Mouse (Mus musculus): ENCODE data around the gene C2cd3. TPM values are rescaled to one million over a fixed set of nuclear protein-coding genes. Genes with fewer than 3 reads are reported as not detected.

Gene C2cd3
- polyA plus RNA-seq, 1 experiment from 2014 or later: 22.9 TPM

GRCm38 (mm10) chr7:100429102-100429501 lies 57.1 kb downstream of the C2cd3 start:
- Histone ChIP-seq H3K27me3 (ENCODE audit: insufficient read depth, poor library complexity, severe bottlenecking) (no peaks in the 10 kb centered on the region), H3K4me1 (0 out of 2 replicates have a peak, but pooled peaks cover 5% of the 10 kb centered on the region), H3K36me3 (peaks cover 87% of the 10 kb centered on the region), H3K27ac (no peak overlapping the region), H3K9me3 (no peaks in the 10 kb centered on the region), H3K4me3 (no peak overlapping the region)
- DNase-seq (ENCODE audit: low spot score): no peak
- 57% methylated on average over 3 of the region's 3 CpGs for whole genome bisulfite sequencing

GRCm38 (mm10) chr7:100429911-100430310 lies 57.9 kb downstream of the C2cd3 start:
- 89% methylated on average over 11 of the region's 11 CpGs for WGBS
- H3K27ac ChIP-seq: no peak overlapping the region
- DNase-seq (ENCODE audit: low spot score): no peak
- H3K27me3 ChIP-seq (ENCODE audit: insufficient read depth, poor library complexity, severe bottlenecking): no peaks in the 10 kb centered on the region
- no peak overlapping the region for H3K4me3 ChIP-seq
- H3K36me3 ChIP-seq: peaks cover 79% of the 10 kb centered on the region
- no peaks in the 10 kb centered on the region for H3K9me3 ChIP-seq
- H3K4me1 ChIP-seq: 0 out of 2 replicates have a peak, but pooled peaks cover 5% of the 10 kb centered on the region

- no peaks in the 10 kb centered on the region for H3K9me3 ChIP-seq
- no peak for DNase-seq (ENCODE audit: low spot score)
- 0 out of 2 replicates have a peak, but pooled peaks cover 5% of the 10 kb centered on the region for H3K4me1 ChIP-seq
- no peak overlapping the region for H3K27ac ChIP-seq
- peaks cover 76% of the 10 kb centered on the region for H3K36me3 ChIP-seq
- 77% methylated on average over 5 of the region's 5 CpGs for WGBS
- H3K4me3 ChIP-seq: no peak overlapping the region
- no peaks in the 10 kb centered on the region for H3K27me3 ChIP-seq (ENCODE audit: insufficient read depth, poor library complexity, severe bottlenecking)
Measured at GRCm38 (mm10) chr7:100431103-100431502, 59.1 kb downstream of the C2cd3 start.

GRCm38 (mm10) chr7:100433295-100433694 lies 61.3 kb downstream of the C2cd3 start:
- Histone ChIP-seq H3K4me3 (no peak overlapping the region), H3K4me1 (0 out of 2 replicates have a peak, but pooled peaks cover 5% of the 10 kb centered on the region), H3K9me3 (no peaks in the 10 kb centered on the region), H3K27me3 (ENCODE audit: insufficient read depth, poor library complexity, severe bottlenecking) (no peaks in the 10 kb centered on the region), H3K36me3 (peaks cover 76% of the 10 kb centered on the region), H3K27ac (no peak overlapping the region)
- no peak for DNase-seq (ENCODE audit: low spot score)
- WGBS: 88% methylated on average over 6 of the region's 6 CpGs

- no peaks in the 10 kb centered on the region for H3K9me3 ChIP-seq
- H3K27ac ChIP-seq: no peak overlapping the region
- WGBS: 88% methylated on average over 4 of the region's 4 CpGs
- peaks cover 75% of the 10 kb centered on the region for H3K36me3 ChIP-seq
- H3K4me3 ChIP-seq: no peak overlapping the region
- no peaks in the 10 kb centered on the region for H3K27me3 ChIP-seq (ENCODE audit: insufficient read depth, poor library complexity, severe bottlenecking)
- H3K4me1 ChIP-seq: no peaks in the 10 kb centered on the region
- no peak for DNase-seq (ENCODE audit: low spot score)
Measured at GRCm38 (mm10) chr7:100443728-100444127, 71.7 kb downstream of the C2cd3 start.

- no peaks in the 10 kb centered on the region for H3K4me1 ChIP-seq
- no peaks in the 10 kb centered on the region for H3K9me3 ChIP-seq
- no peak overlapping the region for H3K4me3 ChIP-seq
- no peak overlapping the region for H3K27ac ChIP-seq
- WGBS: 93% methylated on average over 5 of the region's 5 CpGs
- no peaks in the 10 kb centered on the region for H3K27me3 ChIP-seq (ENCODE audit: insufficient read depth, poor library complexity, severe bottlenecking)
- no peak for DNase-seq (ENCODE audit: low spot score)
- peaks cover 80% of the 10 kb centered on the region for H3K36me3 ChIP-seq
Measured at GRCm38 (mm10) chr7:100446271-100446670, 74.2 kb downstream of the C2cd3 start.

GRCm38 (mm10) chr7:100448530-100448929 lies 76.5 kb downstream of the C2cd3 start:
- Histone ChIP-seq H3K9me3 (no peaks in the 10 kb centered on the region), H3K36me3 (peaks cover 82% of the 10 kb centered on the region), H3K27me3 (ENCODE audit: insufficient read depth, poor library complexity, severe bottlenecking) (no peaks in the 10 kb centered on the region), H3K4me1 (no peaks in the 10 kb centered on the region), H3K27ac (no peak overlapping the region), H3K4me3 (no peak overlapping the region)
- no peak for DNase-seq (ENCODE audit: low spot score)
- 90% methylated on average over 12 of the region's 12 CpGs for WGBS

GRCm38 (mm10) chr7:100448985-100449384 lies 77.0 kb downstream of the C2cd3 start:
- H3K9me3 ChIP-seq: no peaks in the 10 kb centered on the region
- no peaks in the 10 kb centered on the region for H3K27me3 ChIP-seq (ENCODE audit: insufficient read depth, poor library complexity, severe bottlenecking)
- 85% methylated on average over 3 of the region's 3 CpGs for WGBS
- DNase-seq (ENCODE audit: low spot score): peak; percentile 66
- H3K36me3 ChIP-seq: peaks cover 82% of the 10 kb centered on the region
- H3K27ac ChIP-seq: no peak overlapping the region
- H3K4me3 ChIP-seq: no peak overlapping the region
- no peaks in the 10 kb centered on the region for H3K4me1 ChIP-seq

GRCm38 (mm10) chr7:100458153-100458552 lies 86.1 kb downstream of the C2cd3 start:
- peak; percentile 91 for DNase-seq (ENCODE audit: low spot score)
- Histone ChIP-seq H3K27ac (peak overlapping the region; percentile 72; the same call in 1 of the 2 replicates), H3K4me1 (peaks cover 16% of the 10 kb centered on the region), H3K36me3 (peaks cover 72% of the 10 kb centered on the region), H3K4me3 (no peak overlapping the region), H3K9me3 (no peaks in the 10 kb centered on the region), H3K27me3 (ENCODE audit: insufficient read depth, poor library complexity, severe bottlenecking) (no peaks in the 10 kb centered on the region)
- WGBS: 55% methylated on average over 1 of the region's 1 CpGs

GRCm38 (mm10) chr7:100459862-100460261 lies 87.8 kb downstream of the C2cd3 start:
- H3K9me3 ChIP-seq: no peaks in the 10 kb centered on the region
- H3K36me3 ChIP-seq: peaks cover 62% of the 10 kb centered on the region
- H3K4me3 ChIP-seq: no peak overlapping the region
- peaks cover 21% of the 10 kb centered on the region for H3K4me1 ChIP-seq
- 0 out of 2 replicates have a peak overlapping the region, but pooled peaks have one; percentile 2 for H3K27ac ChIP-seq
- WGBS: 93% methylated on average over 3 of the region's 3 CpGs
- DNase-seq (ENCODE audit: low spot score): no peak
- no peaks in the 10 kb centered on the region for H3K27me3 ChIP-seq (ENCODE audit: insufficient read depth, poor library complexity, severe bottlenecking)

- H3K27ac ChIP-seq: peak overlapping the region; percentile 56; the same call in 1 of the 2 replicates
- H3K4me3 ChIP-seq: no peak overlapping the region
- peaks cover 48% of the 10 kb centered on the region for H3K36me3 ChIP-seq
- no peak for DNase-seq (ENCODE audit: low spot score)
- H3K9me3 ChIP-seq: no peaks in the 10 kb centered on the region
- WGBS: 82% methylated on average over 6 of the region's 6 CpGs
- peaks cover 37% of the 10 kb centered on the region for H3K4me1 ChIP-seq
- H3K27me3 ChIP-seq (ENCODE audit: insufficient read depth, poor library complexity, severe bottlenecking): no peaks in the 10 kb centered on the region
Measured at GRCm38 (mm10) chr7:100461621-100462151, 89.7 kb downstream of the C2cd3 start.

GRCm38 (mm10) chr7:100463194-100463593 lies 91.2 kb downstream of the C2cd3 start:
- H3K36me3 ChIP-seq: peaks cover 48% of the 10 kb centered on the region
- DNase-seq (ENCODE audit: low spot score): peak; percentile 92
- WGBS: 50% methylated on average over 9 of the region's 9 CpGs
- peak overlapping the region; percentile 79; the same call in 1 of the 2 replicates for H3K27ac ChIP-seq
- H3K27me3 ChIP-seq (ENCODE audit: insufficient read depth, poor library complexity, severe bottlenecking): no peaks in the 10 kb centered on the region
- H3K4me1 ChIP-seq: peaks cover 37% of the 10 kb centered on the region
- H3K9me3 ChIP-seq: no peaks in the 10 kb centered on the region
- no peak overlapping the region for H3K4me3 ChIP-seq

GRCm38 (mm10) chr7:100463757-100464156 lies 91.7 kb downstream of the C2cd3 start:
- H3K27me3 ChIP-seq (ENCODE audit: insufficient read depth, poor library complexity, severe bottlenecking): no peaks in the 10 kb centered on the region
- H3K4me1 ChIP-seq: peaks cover 35% of the 10 kb centered on the region
- DNase-seq (ENCODE audit: low spot score): no peak
- no peak overlapping the region for H3K4me3 ChIP-seq
- 79% methylated on average over 10 of the region's 10 CpGs for WGBS
- H3K36me3 ChIP-seq: peaks cover 48% of the 10 kb centered on the region
- no peaks in the 10 kb centered on the region for H3K9me3 ChIP-seq
- H3K27ac ChIP-seq: peak overlapping the region; percentile 79; the same call in 1 of the 2 replicates

- Histone ChIP-seq H3K27ac (peak overlapping the region; percentile 79; the same call in 1 of the 2 replicates), H3K4me3 (no peak overlapping the region), H3K36me3 (peaks cover 46% of the 10 kb centered on the region), H3K27me3 (ENCODE audit: insufficient read depth, poor library complexity, severe bottlenecking) (no peaks in the 10 kb centered on the region), H3K4me1 (peaks cover 39% of the 10 kb centered on the region), H3K9me3 (no peaks in the 10 kb centered on the region)
- WGBS: 89% methylated on average over 7 of the region's 7 CpGs
- no peak for DNase-seq (ENCODE audit: low spot score)
Measured at GRCm38 (mm10) chr7:100464248-100464647, 92.2 kb downstream of the C2cd3 start.
